Mouse (Mus musculus) C2C12 (cell line): Measurements from ENCODE around the gene Umad1. TPM values are rescaled to one million over a fixed set of nuclear protein-coding genes. Genes with fewer than 3 reads are reported as not detected.

ENCODE experiments used
- H3K27me3 ChIP-seq: one replicate; pipeline ENCODE4 v1.6.1; 2011; ENCODE audit not compliant: control insufficient read depth, insufficient read depth, insufficient read length
- H3K36me3 ChIP-seq: one replicate; pipeline ENCODE4 v1.6.1; 2011; ENCODE audit not compliant: control insufficient read depth, insufficient read depth
- H3K4me3 ChIP-seq: one replicate; pipeline ENCODE4 v1.5.1; 2011; ENCODE audit warnings: mild to moderate bottlenecking, control low read depth; ENCODE audit not compliant: poor library complexity, insufficient read depth, severe bottlenecking
- H3K79me2 ChIP-seq: one replicate; pipeline ENCODE4 v1.6.1; 2011; ENCODE audit not compliant: control insufficient read depth, insufficient read depth
- H3K79me3 ChIP-seq: one replicate; pipeline ENCODE4 v1.6.1; 2011; ENCODE audit warnings: low read depth, control low read depth
- H3ac ChIP-seq: one replicate; pipeline ENCODE3; 2011; ENCODE audit warnings: low read depth; ENCODE audit not compliant: control insufficient read depth, insufficient read length
- CEBPB ChIP-seq: IDR thresholded peaks from one replicate; pipeline ENCODE4 v1.6.1; 2011; ENCODE audit warnings: low read depth, mild to moderate bottlenecking, control low read depth, moderate library complexity
- CTCF ChIP-seq: IDR thresholded peaks from one replicate; pipeline ENCODE4 v1.5.1; 2011; ENCODE audit not compliant: control insufficient read depth, insufficient read depth, insufficient read length
- FOSL1 ChIP-seq: IDR thresholded peaks from one replicate; pipeline ENCODE4 v1.8.0; 2011; ENCODE audit warnings: mild to moderate bottlenecking, low read length; ENCODE audit not compliant: poor library complexity, insufficient read depth, severe bottlenecking
- MAX ChIP-seq: IDR thresholded peaks from one replicate; pipeline ENCODE4 v1.6.1; 2011; ENCODE audit warnings: mild to moderate bottlenecking, control low read depth
- MYOD1 ChIP-seq: IDR thresholded peaks from one replicate; pipeline ENCODE4 v1.6.1; 2011; ENCODE audit warnings: low read depth; ENCODE audit not compliant: control insufficient read depth, insufficient read length
- MYOG ChIP-seq: IDR thresholded peaks from one replicate; pipeline ENCODE4 v1.6.1; 2011; ENCODE audit not compliant: control insufficient read depth, insufficient read length; ENCODE audit errors: extremely low read depth
- USF1 ChIP-seq: IDR thresholded peaks from one replicate; pipeline ENCODE4 v1.6.1; 2011; ENCODE audit warnings: low read depth, mild to moderate bottlenecking, control low read depth, moderate library complexity
- polyA plus RNA-seq: library from polyadenylated mRNA; unstranded; fragments of >200 nt; fragmentation: generic; extraction: Trizol; gene quantifications from one replicate; pipeline ENCODE4 v1.2.1, GENCODE M21; 2012; ENCODE audit warnings: missing spikeins

Gene Umad1
- polyA plus RNA-seq, 1 experiment, result 4.5 TPM

DNA sequence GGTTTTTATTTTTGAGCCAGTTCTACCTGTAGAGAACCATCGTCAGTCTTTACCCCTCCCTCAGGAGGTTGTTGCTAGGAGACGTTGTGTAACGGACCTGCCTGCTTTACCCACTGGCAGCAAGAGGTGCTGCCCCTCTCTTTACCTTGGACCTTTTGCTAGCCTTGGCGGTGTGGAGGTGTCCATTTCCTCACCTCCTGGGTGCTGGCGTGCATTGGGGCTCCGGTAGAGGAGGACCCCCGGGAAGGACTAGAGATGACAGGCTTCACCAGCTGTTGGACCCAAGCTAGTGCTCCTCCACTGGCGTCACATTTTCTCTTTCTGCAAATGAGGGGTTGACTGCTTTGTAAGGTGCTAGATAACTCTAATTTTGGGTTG is 568 bp downstream of the Umad1 start:
- Histone ChIP-seq H3K79me2 (peaks cover 55% of the 10 kb centered on the region), H3K36me3 (peaks cover 17% of the 10 kb centered on the region), H3ac (peak overlapping the region; percentile 96), H3K27me3 (no peaks in the 10 kb centered on the region), H3K4me3 (peak overlapping the region; percentile 78), H3K79me3 (peaks cover 26% of the 10 kb centered on the region)
- no peak for TF ChIP-seq CTCF
- no peak for TF ChIP-seq MYOD1
- no peak for TF ChIP-seq FOSL1
- TF ChIP-seq MAX, result no peak
- no peak for TF ChIP-seq CEBPB
- TF ChIP-seq MYOG, result no peak
- no peak for TF ChIP-seq USF1

DNA sequence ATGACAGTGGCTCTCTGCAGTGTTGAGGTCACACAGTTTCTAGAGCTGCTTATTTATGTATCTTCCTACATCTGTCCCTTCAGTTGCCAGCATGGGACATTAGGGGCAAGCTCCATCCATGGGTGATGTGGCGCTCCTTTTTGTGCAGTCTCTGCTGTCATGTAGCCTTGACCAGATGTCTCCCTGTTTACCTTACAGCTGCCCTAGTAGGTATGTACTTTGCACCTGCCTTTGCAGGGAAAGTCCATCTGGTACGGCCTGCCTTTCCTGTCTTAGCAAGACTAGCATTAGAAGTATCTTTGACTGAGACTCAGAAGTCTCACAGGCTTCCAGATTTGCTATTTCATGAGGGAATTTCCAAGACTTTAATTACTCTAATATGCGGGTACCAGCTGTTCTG is 12.0 kb downstream of the Umad1 start:
- Histone ChIP-seq H3K79me3 (peaks cover 10% of the 10 kb centered on the region), H3K27me3 (no peaks in the 10 kb centered on the region), H3ac (no peak overlapping the region), H3K4me3 (no peak overlapping the region), H3K36me3 (peaks cover 5% of the 10 kb centered on the region), H3K79me2 (peaks cover 6% of the 10 kb centered on the region)
- no peak for TF ChIP-seq CEBPB
- no peak for TF ChIP-seq MYOD1
- TF ChIP-seq CTCF, result no peak
- TF ChIP-seq USF1, result no peak
- no peak for TF ChIP-seq MYOG

DNA sequence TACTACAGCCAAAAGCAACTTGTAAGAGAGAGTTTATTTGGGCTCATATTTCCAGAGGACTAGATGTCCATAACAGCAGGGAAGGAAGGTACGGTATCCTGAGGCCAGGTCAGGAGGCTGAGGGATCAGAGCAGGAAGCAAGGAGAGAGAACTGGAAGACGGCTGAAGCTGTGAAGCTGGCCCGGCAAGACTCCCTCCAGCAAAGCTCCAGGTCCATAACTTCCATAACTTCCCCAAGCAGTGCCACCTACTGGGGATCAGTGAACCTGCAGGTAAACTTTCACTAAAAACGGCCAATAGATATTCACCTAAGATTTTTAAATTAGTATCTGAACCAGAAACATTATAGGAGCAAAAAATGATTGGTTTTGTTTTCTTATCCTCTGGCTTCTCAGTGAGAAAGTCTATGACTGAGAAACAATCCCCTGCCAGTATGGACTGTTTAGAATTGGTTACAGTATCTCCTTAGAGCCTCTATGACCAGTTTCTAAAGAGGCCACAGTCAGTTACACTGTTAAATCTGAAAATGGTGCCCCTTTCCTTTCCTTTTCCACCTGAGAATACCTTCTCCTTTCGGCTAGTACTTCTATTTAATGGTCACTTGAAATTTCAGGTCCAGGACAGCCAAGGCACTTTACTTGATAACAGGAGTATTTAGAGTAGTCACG is 15.4 kb downstream of the Umad1 start:
- H3K79me3 ChIP-seq, result peaks cover 4% of the 10 kb centered on the region
- TF ChIP-seq CTCF (peak; percentile 12), FOSL1 (no peak)
- H3K79me2 ChIP-seq, result no peaks in the 10 kb centered on the region
- peaks cover 9% of the 10 kb centered on the region for H3K36me3 ChIP-seq
- no peak overlapping the region for H3ac ChIP-seq
- H3K4me3 ChIP-seq, result no peak overlapping the region
- no peaks in the 10 kb centered on the region for H3K27me3 ChIP-seq

DNA sequence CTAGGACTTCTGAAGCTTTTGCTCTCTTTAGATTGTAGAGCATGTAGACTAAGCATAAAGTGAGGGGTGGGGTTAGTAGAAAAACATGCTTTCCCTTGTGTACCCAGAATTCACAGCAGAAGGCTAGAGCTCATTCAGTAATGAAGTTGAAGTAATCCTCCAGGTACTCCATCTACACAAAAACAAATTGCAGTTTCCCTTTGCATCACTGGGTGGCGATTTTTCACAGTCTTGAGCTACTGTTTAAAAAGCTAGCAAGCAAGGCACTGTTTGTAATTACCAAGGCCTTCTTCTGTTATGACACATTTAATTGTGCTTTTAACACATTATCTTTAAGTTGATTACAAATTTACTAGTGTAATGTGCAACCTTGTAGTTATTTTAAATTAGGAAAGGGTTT is 16.0 kb downstream of the Umad1 start:
- TF ChIP-seq MYOG (no peak), USF1 (no peak), MAX (no peak), CTCF (no peak), MYOD1 (no peak), CEBPB (no peak)
- peaks cover 2% of the 10 kb centered on the region for H3K79me3 ChIP-seq
- H3K36me3 ChIP-seq, result peaks cover 9% of the 10 kb centered on the region
- no peak overlapping the region for H3ac ChIP-seq
- H3K79me2 ChIP-seq, result no peaks in the 10 kb centered on the region
- no peaks in the 10 kb centered on the region for H3K27me3 ChIP-seq
- no peak overlapping the region for H3K4me3 ChIP-seq

DNA sequence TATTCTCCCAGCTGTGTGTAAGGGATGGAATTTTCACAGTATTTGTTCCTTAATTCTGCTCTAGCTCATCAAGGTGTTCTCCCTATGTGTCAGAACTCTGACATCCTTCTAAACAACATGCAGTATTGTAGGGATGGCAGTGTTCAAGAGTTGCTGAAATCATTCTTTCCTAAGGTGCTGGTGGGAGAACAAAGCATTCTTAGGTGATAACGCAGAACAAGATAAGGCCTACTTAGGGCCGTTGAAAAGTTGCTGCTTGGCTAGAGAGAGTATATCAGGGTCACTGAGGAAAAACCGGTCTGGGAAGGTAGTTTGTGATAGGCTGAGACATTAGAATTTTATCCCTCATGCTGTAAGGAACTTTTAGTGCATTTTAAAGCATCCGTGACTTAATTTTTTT is 17.3 kb downstream of the Umad1 start:
- no peaks in the 10 kb centered on the region for H3K79me2 ChIP-seq
- H3K36me3 ChIP-seq, result peaks cover 4% of the 10 kb centered on the region
- H3K4me3 ChIP-seq, result no peak overlapping the region
- H3ac ChIP-seq, result no peak overlapping the region
- H3K27me3 ChIP-seq, result no peaks in the 10 kb centered on the region
- H3K79me3 ChIP-seq, result peaks cover 2% of the 10 kb centered on the region
- TF ChIP-seq FOSL1 (no peak), CTCF (no peak), USF1 (no peak), MYOG (no peak), MAX (no peak), MYOD1 (no peak), CEBPB (no peak)

DNA sequence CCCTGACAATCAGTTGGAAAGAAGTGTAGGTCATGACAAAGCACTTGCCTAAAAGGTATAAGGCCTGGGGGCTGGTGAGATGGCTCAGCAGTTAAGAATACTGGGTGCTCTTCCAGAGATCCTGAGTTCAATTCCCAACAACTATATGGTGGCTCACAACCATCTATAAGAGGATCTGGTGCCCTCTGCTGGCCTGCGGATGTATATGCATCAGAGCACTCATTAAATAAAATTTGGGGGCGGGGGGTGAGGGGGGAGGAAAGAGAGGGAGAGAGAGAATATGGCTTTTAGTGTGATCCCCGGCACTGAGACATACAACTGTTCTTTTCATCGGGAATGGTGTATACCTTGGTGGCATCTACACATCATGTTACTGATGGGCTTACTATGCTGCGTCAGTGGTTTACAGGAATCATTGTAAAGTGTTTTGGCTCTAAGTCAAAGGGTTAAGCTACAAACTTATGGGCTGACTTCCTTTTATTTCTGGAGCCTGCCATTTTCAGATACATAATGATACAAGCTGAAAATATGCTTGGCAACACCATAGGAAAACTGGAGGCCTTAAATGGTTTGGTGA is 19.4 kb downstream of the Umad1 start:
- Histone ChIP-seq H3K79me3 (peaks cover 2% of the 10 kb centered on the region), H3ac (no peak overlapping the region), H3K36me3 (peaks cover 4% of the 10 kb centered on the region), H3K79me2 (no peaks in the 10 kb centered on the region), H3K4me3 (no peak overlapping the region), H3K27me3 (no peaks in the 10 kb centered on the region)
- TF ChIP-seq CEBPB, result no peak
- TF ChIP-seq FOSL1, result no peak
- TF ChIP-seq MYOD1, result no peak
- TF ChIP-seq MAX, result no peak
- no peak for TF ChIP-seq USF1
- TF ChIP-seq MYOG, result no peak
- TF ChIP-seq CTCF, result no peak
